Mouse (Mus musculus): ENCODE data around the gene Tinagl1.

Gene Tinagl1

DNA sequence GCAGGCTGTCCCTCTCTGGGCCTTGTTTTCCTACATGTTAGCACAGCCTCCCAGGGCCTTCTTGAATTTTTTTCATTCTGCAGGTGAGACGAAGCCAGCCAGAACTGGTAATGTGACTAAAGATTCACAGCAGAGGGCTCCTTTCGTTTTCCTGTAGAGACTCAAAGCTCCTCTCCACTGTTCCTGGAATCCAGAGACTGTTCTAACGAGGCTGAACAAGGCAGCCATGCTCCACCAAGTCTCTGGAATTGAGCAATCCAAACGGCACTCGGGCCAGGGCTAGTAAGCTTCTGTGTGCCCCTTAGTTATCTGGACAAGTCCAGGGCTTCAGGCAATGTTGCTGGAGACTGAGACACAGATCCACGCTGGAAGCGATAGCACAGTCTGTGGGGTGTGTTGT lies 2.6 kb upstream of the Tinagl1 start:
- no peak for DNase-seq (ENCODE audit: low spot score in 2 of 2)

DNA sequence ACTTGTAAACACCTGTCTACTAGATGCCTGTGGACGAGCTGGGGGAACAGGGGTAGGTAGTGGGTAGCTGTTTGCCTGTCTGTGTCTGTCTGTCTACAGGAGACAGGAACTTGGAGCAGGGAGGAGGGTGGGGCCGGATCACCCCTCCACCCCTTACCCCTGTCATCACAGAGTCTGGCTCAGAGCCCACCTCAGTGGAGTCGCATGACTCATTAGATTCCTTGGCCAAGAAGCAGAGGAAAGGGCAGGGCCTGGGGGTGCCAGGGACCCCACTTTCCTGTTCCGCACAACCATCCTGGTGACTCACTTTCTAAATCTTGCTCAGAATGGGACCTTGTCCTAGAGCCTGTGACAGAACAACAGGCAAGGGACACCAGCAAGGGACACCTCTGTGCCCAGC lies 2.2 kb upstream of the Tinagl1 start:
- DNase-seq (ENCODE audit: low spot score in 2 of 2) = no peak

DNA sequence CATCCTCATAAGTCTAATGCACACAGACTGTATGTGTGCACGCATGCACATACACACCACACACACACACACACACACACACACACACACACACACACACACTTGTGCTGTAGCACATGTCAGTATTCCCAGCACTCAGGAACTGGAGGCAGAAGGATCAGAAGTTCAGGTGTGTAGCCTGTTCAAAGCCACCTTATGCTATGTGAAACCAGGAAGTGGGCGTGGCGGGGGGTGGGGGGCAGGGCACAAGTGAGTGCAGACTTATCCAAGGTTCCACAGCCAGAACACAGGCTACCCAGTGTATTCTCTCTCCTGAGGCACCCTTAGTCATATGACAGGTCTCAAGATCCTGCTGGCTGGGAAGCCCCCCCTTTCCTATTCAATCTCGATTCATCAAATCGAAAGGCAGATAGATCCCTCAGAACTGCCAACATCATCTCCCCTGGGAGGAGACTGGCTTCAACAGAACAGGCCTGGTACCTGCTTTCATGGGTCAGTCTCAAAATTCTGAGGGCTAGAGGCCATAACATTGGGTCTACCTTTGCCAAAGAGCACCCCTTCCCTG lies 1.3 kb upstream of the Tinagl1 start:
- no peak for DNase-seq (ENCODE audit: low spot score in 2 of 2)

DNA sequence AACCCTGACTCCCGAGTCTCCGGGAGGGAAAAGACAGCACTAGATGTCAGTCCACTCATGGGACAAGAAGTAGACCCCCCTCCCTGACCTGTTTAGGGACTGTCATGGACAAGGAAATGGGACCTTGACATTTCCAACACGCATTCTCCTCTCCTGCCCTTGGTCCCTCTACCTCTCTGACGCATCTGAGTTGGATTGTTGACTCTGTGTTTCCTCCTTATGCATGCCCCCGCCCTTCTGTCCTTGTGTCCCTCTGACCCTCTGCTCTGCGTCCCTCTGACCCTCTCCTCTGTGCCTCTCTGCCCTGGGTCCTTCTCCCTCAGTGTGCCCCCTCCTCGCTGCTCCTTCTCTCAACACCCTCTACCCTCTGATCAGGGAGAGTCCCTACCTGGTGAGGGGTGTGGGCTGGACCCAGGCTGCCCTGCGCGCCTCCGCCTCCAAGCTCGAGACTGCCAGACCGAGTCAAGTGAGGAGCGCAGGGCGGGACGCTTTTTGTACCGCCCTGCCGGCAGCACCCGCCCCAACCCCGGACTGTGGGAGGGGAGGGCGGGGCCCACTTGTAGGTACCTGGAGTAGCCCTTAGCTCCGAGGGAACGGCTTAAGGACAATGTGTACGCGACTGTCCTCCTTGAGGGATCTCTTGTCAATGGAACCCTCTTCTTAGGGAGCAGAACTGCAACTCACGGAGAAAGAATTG lies 439 bp downstream of the Tinagl1 start:
- peak; percentile 53 to 64 for DNase-seq (ENCODE audit: low spot score in 2 of 2)

DNA sequence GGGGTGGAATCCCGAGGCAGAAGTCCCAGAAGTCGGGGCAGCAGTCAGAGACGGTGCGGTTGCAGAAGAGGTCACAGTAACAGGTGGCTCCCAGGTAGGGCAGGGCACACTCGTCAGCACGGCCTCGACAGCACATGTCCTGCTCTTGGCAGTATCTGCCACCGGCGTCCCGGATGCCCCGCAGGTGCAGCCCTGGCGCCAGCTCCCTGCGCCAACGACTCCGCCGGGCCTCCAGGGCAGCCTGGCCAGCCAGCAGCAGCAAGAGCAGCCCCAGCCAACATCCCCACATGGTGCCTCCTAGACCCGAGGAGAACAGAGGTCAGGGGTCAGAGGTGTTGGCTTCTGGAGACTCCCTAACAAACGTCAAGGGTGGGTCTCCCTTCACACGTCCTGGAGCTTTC lies 1.0 kb downstream of the Tinagl1 start:
- DNase-seq (ENCODE audit: low spot score in 2 of 2) = no peak

DNA sequence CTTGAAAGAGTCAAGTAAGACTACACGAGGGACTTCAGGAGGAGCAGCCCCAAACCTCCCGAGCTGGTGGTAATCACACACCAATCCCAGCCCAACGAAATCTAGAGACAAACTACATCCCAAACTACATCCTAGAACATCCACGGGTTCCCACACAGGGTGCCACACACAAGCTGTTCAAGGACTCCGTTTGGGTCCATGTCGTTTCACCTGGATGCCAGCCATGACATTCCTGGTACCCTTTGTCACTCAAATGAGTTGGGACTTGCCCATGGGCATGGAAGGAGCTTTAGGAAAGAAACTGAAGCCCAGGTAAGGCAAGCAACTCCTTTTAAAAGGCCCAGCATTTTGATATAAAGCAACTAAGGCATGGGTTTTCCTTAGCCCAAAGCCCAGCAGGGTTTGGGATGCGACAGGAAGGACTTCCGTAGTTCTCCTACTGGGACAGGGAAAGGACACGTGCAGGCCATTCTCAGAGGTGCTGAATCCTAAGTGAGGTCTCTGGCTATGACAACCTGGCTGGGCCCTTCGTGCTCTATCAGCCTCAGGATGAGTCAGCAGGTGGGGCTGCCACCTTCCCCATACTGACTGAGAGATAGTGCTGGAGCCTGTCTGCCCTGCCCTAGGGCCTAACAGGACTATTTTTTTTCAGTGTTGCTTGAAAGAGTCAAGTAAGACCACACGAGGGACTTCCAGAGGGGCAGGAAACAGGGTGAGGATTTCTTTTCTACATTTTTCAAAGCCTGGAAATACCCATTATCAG lies 1.7 kb downstream of the Tinagl1 start:
- peak; percentile 37 to 42 for DNase-seq (ENCODE audit: low spot score in 2 of 2)

DNA sequence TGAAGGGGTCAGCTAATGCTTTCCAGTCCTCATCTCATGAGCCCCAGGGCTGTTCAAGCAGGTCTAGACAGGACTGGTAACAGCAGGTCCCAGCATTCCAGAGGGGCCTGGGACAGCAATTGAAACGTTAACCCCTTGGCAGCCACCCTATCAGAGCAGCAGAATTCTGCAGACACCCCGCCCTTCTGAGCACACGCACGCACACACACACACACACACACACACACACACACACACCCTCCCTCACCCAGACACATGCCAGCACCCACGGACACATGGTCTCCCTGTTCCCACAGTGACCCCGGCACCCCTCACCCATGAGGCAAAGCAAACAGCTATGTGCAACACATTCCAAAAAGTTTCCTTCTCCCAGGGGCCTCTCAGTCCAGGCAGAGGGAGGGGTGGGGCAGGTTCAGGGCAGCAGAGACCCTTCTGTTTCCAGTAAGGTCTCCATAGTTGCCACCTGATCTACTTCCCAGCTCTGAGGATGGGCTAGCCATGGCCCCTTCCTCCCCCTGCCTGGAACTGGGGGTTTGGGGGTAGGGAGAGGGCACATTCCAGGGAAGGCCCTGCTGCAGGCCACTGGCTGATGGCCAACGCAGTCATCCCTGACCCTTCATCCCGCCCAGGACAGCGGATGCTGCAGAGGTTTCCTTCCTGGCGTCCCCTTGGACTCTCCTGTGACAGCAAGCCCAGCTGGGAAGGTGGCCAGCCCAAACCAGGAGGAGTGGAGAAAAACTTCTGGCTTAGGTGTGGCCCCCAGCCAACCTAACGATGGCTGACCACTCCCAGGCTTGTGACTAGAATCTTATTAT lies 2.8 kb downstream of the Tinagl1 start:
- DNase-seq (ENCODE audit: low spot score in 2 of 2) = no peak

DNA sequence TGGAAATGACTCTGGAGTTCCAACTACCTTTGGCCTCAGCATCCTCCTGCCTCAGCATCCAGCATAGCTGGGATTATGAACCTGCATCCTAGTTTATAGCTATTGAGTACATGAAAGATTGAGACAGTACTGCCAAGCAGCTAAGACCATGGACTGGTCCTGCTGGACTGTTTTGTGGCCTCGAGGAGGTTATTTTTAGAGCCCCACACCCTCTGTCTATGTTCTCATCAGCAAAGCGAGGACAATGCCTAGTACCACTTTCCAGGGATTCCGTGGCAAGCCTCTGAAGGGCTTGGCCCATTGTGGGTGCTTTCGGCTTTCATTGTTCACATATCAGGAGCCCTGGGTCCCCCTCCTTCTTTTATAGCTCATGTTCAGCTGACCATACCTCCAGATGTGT lies 4.6 kb downstream of the Tinagl1 start:
- DNase-seq (ENCODE audit: low spot score in 2 of 2) = no peak

DNA sequence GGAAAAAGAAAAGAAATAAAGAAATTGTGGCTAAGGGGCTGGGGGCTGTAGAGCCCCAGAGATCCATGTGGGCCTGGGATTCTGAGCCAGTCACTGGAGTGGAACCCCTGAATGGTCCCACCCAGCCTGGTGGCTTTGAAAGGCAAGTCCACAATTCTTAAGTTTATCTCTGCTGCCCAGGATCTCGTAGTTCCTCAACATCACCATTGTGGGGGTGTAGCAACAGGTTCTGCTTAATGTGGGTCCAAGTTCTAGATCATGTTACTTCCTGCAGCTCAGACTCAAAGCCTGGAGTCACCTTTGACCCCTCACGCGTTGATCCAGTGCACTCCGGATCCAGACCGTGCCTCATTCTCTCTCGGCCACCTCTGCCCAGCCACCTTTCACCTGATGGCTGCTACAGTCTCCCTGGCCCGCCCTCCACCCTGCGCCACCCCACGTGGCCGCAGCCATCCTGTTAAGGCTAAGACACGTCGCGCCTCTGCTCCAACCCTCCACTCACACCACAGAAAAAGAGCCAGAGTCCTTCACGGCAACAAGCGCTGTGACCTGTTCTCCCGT lies 5.4 kb downstream of the Tinagl1 start:
- DNase-seq (ENCODE audit: low spot score in 2 of 2) = no peak

DNA sequence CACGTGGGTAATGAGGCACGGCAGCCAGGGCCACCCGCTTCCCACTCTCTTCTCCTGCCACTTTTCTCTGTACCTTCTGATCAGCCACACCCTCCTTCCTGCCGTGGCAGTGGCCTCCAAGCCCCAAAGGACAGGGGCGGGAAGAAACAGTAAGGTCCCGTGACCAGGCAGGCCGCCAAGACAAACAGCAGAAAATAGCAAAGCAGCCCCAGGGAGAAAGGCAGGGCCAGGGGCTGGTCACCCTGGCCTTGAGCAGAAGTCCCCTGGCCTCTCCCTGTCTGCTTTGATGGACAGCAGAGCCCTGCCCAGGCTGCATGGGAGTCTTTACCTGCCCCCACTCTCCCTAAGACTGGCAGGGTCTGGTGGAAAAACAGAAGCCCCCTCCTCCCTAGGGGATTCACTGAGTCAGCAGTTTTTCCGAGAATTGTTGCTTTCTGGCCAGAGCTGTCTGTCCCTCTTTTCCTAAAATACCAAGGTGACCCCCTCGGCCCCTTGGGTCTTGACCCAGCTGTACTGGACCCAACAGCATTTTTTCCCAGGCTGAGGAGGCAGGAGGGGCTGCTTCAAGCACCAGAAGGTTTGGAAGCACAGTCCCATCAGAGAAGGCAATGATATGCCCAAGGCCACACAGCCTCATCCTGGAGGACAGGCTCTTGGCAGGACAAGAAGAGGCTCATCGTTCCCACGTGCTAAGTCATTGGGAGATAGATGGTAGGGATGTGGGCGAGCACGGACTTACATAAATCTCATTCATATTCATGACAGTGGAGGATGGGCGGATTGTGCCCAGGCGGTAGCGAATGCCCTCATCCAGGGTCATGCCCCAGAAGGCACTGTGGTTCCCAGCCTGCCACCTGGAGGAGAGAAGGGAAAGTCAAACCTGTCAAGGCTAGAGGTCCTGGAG lies 6.4 kb downstream of the Tinagl1 start:
- DNase-seq (ENCODE audit: low spot score in 2 of 2) = no peak

DNA sequence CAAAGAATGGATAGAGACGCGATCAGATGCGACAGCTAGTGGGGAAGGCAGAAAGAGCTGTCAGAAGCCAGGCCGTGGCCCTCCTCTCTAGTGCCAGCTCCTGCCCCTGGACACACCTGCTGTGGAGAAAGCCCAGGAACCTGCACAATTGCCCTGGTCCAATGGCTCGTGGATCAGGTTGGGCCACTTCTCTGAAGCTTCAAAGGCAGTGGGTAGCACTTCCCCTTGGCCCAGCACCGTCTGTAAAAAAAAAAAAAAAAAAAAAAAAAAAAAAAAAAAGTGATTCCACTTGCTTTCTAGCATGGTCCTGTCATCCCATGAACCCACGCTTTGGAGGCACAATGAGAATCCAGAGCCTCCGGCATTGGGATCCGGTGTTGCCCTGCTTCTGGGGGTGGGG lies 7.1 kb downstream of the Tinagl1 start:
- no peak for DNase-seq (ENCODE audit: low spot score in 2 of 2)

DNA sequence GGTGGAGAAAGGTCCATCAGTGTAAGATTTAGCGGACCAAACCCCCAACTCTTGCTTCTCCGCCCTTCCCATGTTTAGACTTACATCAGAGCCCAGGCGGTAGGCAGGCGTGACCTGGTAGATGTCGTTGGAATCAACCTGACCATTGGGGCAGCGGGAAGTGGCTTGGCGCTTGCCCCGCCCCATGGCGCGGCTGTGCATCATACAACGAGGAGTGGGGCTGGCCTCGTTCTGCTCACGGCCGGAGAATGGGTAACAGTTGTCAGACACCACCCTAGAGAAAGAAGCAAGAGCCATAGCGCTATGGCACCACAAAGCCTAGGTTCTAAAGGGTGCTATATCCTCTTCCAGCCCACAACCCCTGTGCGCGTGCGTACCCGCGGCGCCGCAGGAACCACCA lies 7.6 kb downstream of the Tinagl1 start:
- no peak for DNase-seq (ENCODE audit: low spot score in 2 of 2)

DNA sequence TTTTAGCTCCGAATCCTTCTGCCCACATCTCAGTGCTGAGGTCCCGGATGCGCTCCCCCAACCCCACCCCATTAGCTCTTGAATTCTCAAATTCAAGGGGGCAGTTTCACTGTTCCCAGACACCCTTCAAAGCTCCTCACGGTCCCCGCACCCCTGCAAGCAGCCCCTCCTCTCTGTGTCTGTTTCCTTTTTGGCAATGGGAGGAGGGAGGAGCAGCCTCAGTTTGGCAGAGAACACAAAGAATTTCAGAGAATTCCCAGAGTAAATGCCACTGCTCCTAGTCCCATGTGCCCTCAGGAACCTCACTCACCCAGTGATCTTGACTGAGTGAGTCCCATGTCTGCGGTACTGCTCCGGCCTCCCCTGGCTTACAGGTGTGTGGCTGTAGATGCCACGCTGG lies 8.3 kb downstream of the Tinagl1 start:
- DNase-seq (ENCODE audit: low spot score in 2 of 2) = no peak

DNA sequence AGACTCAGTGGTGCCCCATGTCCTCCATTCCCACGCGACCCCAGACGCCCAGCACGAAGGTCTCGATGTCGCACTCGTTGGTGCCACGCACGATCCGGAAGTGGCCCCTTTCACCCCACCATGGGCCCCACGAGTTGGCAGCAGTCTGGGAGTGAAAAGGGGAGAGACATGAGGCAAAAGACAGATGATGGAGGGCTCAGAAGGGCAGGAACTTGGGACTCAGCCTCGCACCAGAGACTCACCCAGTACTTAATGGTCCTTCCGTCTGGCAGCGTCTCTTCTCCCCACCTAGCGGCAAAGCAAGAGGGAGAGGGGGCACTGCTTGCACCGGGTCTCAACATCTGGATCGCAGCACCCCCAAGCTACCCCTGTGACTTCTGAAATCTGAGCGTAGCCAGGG lies 8.9 kb downstream of the Tinagl1 start:
- DNase-seq (ENCODE audit: low spot score in 2 of 2) = no peak

DNA sequence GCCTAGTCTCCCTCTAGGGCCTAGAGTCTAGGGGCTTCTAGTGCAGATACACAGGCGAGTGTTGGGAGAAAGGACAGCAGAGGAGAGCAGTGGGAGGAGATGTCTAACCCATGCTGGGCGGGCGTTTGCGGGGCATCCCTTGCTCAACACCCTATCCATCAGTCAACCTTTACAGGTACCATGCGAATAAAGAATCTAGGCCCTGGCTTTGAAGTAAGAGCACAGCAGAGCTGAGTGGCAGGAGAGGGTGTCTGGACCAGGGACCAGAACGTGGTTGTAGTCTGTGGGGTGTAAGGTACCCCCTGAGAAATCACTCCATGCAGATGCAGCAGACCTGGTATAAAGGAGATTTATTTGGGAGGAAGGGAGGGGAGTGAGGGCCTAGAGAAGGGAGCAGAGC lies 10.8 kb downstream of the Tinagl1 start:
- no peak for DNase-seq (ENCODE audit: low spot score in 2 of 2)

DNA sequence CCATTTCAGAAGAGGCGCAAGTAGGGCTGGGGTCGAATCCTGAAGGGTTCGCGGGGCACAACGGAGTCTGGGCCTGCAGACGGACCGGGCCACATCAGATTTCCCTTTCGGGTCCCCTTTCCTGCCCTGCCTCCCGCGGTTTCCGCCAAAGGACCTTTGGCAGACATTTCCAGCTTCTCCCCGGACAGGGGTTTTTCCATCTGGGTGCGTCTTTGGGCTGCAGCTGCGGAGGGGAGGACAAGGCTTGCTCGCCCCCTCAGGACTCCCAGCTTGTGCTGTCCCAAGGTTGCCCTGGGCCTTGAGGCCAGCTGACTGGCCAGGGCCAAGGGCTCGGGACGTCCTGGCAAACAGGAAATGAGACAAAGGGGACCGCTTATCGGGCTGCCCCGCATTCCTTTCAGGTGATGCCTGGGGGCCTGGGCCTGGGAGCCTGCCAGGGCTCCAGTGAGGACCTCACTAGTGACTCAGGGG lies 11.5 kb downstream of the Tinagl1 start:
- DNase-seq (ENCODE audit: low spot score in 2 of 2) = no peak

DNA sequence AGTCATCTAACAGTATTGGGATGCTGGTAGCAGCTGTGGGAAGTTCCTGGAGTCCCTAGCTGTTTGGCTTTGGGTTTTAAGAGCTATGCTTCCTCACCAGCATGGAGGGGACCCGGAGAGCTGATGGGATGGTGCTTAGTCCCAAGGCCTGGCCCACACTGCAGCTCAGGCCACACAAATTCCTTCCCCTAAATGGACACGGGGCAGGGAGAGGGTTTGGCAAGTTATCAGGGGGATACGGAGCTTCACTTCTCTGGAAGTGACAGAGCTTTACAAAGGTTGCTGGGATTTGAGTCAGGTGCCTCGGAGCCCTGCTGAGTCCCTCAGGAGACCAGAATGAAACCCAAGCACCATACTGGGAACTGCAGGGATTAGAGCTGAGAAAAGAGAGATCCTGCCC lies 13.6 kb downstream of the Tinagl1 start:
- DNase-seq (ENCODE audit: low spot score in 2 of 2) = no peak

DNA sequence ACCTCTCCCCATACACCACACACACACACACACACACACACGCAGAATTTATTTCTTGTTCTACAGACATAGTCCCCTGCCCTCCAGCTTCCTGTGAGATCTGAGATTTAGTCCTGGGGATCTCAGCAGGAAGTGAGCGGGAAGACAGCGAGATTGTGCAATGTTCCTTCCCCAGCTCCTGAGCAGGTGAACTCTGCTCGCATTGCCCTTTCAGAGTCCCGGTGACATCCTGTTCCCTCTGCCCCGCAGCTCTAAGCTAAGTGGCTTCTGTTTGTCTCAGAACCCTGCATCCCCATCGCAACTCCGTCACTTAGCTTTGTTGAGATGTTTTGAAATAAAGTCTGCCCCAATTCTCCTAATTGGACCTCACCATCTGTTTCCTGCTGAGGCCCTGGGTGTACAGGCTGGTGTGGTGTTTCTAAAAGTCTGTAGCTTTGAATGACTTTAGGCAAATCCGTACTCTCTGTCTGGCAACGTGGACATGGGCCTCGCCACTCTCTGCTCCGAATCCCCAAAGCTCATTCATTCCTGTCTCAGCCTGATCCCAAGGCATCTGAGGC lies 18.0 kb downstream of the Tinagl1 start:
- DNase-seq (ENCODE audit: low spot score in 2 of 2) = no peak

DNA sequence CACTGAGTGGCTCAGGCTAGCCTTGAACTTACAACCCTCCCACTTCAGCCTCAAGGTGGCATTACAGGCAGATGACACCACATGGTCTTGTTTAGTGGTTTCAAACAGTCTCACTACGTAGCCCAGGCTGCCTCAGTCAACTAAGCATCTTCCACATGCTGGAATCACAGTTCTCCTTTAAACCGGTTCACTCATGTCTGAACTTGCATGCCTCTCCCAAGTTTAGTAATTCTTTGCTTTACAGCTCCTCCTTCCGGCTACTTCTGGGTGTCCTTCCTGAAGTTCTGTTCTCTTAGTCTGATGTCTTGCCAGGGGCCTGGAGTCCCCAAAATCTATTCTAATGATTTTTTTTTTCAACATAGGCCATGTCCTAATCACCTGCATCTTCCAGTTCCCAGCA lies 20.7 kb downstream of the Tinagl1 start:
- DNase-seq (ENCODE audit: low spot score in 2 of 2) = no peak

DNA sequence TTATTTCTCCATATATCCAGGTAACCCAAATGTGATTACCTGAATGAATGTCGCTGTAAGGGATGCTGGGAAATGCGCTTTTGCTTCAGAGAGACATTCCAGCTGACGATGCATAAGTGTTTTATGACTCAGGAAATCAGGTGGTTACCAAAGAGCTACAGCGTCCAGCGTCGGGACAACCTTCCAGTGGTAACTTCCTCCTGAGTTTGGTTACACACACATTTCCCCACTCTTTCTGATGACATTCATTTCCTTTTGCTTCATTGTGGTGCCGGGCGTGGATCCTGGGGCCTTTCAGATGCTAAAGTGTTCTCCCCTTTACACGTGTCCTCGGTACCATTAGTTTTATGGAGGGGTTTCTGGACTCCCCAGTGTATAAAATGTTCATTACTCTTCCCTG lies 26.5 kb downstream of the Tinagl1 start:
- DNase-seq (ENCODE audit: low spot score in 2 of 2) = no peak

DNA sequence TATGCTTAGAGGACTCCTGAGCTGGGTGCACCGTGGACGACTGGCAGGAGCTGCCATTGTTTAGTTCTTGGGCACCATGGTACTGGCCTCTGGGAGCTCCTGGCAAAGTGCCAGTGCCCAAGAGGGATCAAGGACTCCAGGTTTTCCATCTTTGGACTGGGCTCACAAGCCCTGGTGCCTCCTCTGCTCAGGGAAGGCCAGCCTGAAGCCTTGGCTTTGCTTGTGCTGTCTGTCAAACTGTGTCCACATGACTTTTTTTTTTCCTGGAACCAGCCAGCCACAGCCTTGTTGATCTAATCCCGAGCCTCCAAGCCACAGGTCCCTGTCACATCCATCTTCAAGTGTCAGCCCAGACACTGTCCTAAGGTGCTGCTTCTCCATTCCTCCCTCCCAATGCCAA lies 33.1 kb downstream of the Tinagl1 start:
- DNase-seq (ENCODE audit: low spot score in 2 of 2) = no peak

All from spleen, postnatal 14 days (tissue).